Mouse (Mus musculus): ENCODE measurements around the gene Gm4498. TPM values are rescaled to one million over a fixed set of nuclear protein-coding genes. Genes with fewer than 3 reads are reported as not detected.
"Not testable (repeated sequence)": the region's sequence is repeated elsewhere in the genome, so short reads cannot be mapped to it uniquely, and the experiment has no call there.

Gene Gm4498
- polyA plus RNA-seq (2015; fragmentation: Nextera tagmentation; extraction: Ambion mirVana), result not detected in 2 replicates

- H3K27me3 ChIP-seq (replicated peaks; ENCODE audit: control insufficient read depth, insufficient read depth, low read length); H3K9me3 ChIP-seq (ENCODE audit: control insufficient read depth); H3K4me3 ChIP-seq (ENCODE audit: low read depth, low read length); H3K4me2 ChIP-seq (replicated peaks; ENCODE audit: low read depth); H3K36me3 ChIP-seq (ENCODE audit: control insufficient read depth, insufficient read depth); H3K4me1 ChIP-seq (replicated peaks; ENCODE audit: control insufficient read depth, insufficient read depth, low read length); ATAC-seq; H3K27ac ChIP-seq (ENCODE audit: low read depth, low read length); H3K9ac ChIP-seq (ENCODE audit: low read depth, low read length): not testable (repeated sequence)
- WGBS, result no CpG with 5 or more reads among the region's 2 CpGs
These were observed at the start of gene Gm4498 for GRCm38 (mm10) chr7:20233728-20234127. Gene Gm4498 (minus strand): TSS chr7:20233828.

GRCm38 (mm10) chr7:20262734-20263133, 29.1 kb upstream of the Gm4498 start, which contains the start of gene Gm5890:
Gene Gm5890 (minus strand): TSS chr7:20262834.
- not testable (repeated sequence) for H3K9me3 ChIP-seq (ENCODE audit: control insufficient read depth); H3K4me2 ChIP-seq (replicated peaks; ENCODE audit: low read depth); H3K4me1 ChIP-seq (replicated peaks; ENCODE audit: control insufficient read depth, insufficient read depth, low read length); H3K27ac ChIP-seq (ENCODE audit: low read depth, low read length); ATAC-seq; H3K4me3 ChIP-seq (ENCODE audit: low read depth, low read length); H3K27me3 ChIP-seq (replicated peaks; ENCODE audit: control insufficient read depth, insufficient read depth, low read length); H3K36me3 ChIP-seq (ENCODE audit: control insufficient read depth, insufficient read depth); H3K9ac ChIP-seq (ENCODE audit: low read depth, low read length)
- WGBS, result no CpG with 5 or more reads among the region's 3 CpGs

- not testable (repeated sequence) for H3K4me3 ChIP-seq (ENCODE audit: low read depth, low read length); ATAC-seq; H3K36me3 ChIP-seq (ENCODE audit: control insufficient read depth, insufficient read depth); H3K27me3 ChIP-seq (replicated peaks; ENCODE audit: control insufficient read depth, insufficient read depth, low read length); H3K4me2 ChIP-seq (replicated peaks; ENCODE audit: low read depth); H3K27ac ChIP-seq (ENCODE audit: low read depth, low read length); H3K9me3 ChIP-seq (ENCODE audit: control insufficient read depth); H3K4me1 ChIP-seq (replicated peaks; ENCODE audit: control insufficient read depth, insufficient read depth, low read length); H3K9ac ChIP-seq (ENCODE audit: low read depth, low read length)
- no CpG with 5 or more reads among the region's 2 CpGs for WGBS
These were observed 28.1 kb downstream of the Gm4498 start, which contains the start of gene Gm6164 for GRCm38 (mm10) chr7:20205507-20205906. Gene Gm6164 (minus strand): TSS chr7:20205607.

DNA sequence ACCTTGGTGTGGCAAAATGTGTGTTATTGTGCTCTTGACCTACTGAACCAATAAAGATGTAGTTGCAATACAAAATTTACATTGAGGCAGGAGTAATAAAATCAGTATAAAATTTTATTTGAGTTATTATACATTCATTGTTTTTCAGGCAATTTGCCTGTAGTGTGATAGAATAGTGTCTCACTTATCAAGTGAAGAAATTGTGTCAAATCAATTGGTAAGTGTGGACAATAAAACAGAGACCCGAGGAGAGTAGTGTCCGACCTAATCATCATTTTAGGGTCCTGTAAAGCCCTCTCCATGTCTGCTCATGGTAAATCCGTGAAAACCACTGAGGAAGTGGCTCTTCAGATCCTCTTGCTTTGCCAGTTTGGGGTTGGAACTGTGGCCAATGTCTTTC, 40.2 kb downstream of the Gm4498 start, which contains the start of gene Vmn1r95:
Gene Vmn1r95, plus strand, starts transcription at position 301 of the 400 bp plus-strand sequence.
- not testable (repeated sequence) for ATAC-seq; H3K27ac ChIP-seq (ENCODE audit: low read depth, low read length); H3K4me1 ChIP-seq (replicated peaks; ENCODE audit: control insufficient read depth, insufficient read depth, low read length); H3K9me3 ChIP-seq (ENCODE audit: control insufficient read depth); H3K4me2 ChIP-seq (replicated peaks; ENCODE audit: low read depth); H3K4me3 ChIP-seq (ENCODE audit: low read depth, low read length); H3K36me3 ChIP-seq (ENCODE audit: control insufficient read depth, insufficient read depth); H3K27me3 ChIP-seq (replicated peaks; ENCODE audit: control insufficient read depth, insufficient read depth, low read length); H3K9ac ChIP-seq (ENCODE audit: low read depth, low read length)
- WGBS, result no CpG with 5 or more reads among the region's 3 CpGs

Other genes starting within 250 kb of the Gm4498 start
- 1.9 and 2.7 TPM in 2 replicates for gene Nlrp9b, start 242.4 kb downstream of the Gm4498 start, polyA plus RNA-seq (2015; fragmentation: Nextera tagmentation; extraction: Ambion mirVana)
- not detected in 2 replicates for gene Vmn1r91, start 134.1 kb downstream of the Gm4498 start, polyA plus RNA-seq (2015; fragmentation: Nextera tagmentation; extraction: Ambion mirVana)
- not detected in 2 replicates for gene Gm16442, start 111.2 kb downstream of the Gm4498 start, polyA plus RNA-seq (2015; fragmentation: Nextera tagmentation; extraction: Ambion mirVana)
- not detected in 2 replicates for gene Vmn1r93, start 94.7 kb downstream of the Gm4498 start, polyA plus RNA-seq (2015; fragmentation: Nextera tagmentation; extraction: Ambion mirVana)
- not detected in 2 replicates for gene Vmn1r94, start 65.5 kb downstream of the Gm4498 start, polyA plus RNA-seq (2015; fragmentation: Nextera tagmentation; extraction: Ambion mirVana)
- gene Vmn1r95, start 40.1 kb downstream of the Gm4498 start, polyA plus RNA-seq (2015; fragmentation: Nextera tagmentation; extraction: Ambion mirVana), result not detected in 2 replicates
- gene Gm6164, start 28.2 kb downstream of the Gm4498 start, polyA plus RNA-seq (2015; fragmentation: Nextera tagmentation; extraction: Ambion mirVana), result not detected in 2 replicates
- gene Gm5890, start 29.0 kb upstream of the Gm4498 start, polyA plus RNA-seq (2015; fragmentation: Nextera tagmentation; extraction: Ambion mirVana), result not detected in 2 replicates
- gene Gm4133, start 100.2 kb upstream of the Gm4498 start, polyA plus RNA-seq (2015; fragmentation: Nextera tagmentation; extraction: Ambion mirVana), result not detected in 2 replicates
- not detected in 2 replicates for gene Gm5728, start 141.6 kb upstream of the Gm4498 start, polyA plus RNA-seq (2015; fragmentation: Nextera tagmentation; extraction: Ambion mirVana)
- not detected in 2 replicates for gene Vmn1r100, start 184.1 kb upstream of the Gm4498 start, polyA plus RNA-seq (2015; fragmentation: Nextera tagmentation; extraction: Ambion mirVana)
- gene Vmn1r101, start 208.8 kb upstream of the Gm4498 start, polyA plus RNA-seq (2015; fragmentation: Nextera tagmentation; extraction: Ambion mirVana), result not detected in 2 replicates
- not detected in 2 replicates for gene Gm10670, start 241.1 kb upstream of the Gm4498 start, polyA plus RNA-seq (2015; fragmentation: Nextera tagmentation; extraction: Ambion mirVana)

Data from intestine, postnatal 0 days (tissue).